Mouse (Mus musculus) neural tube, embryonic 13.5 days (tissue): ENCODE data around the gene Spsb2. TPM values are rescaled to one million over a fixed set of nuclear protein-coding genes. Genes with fewer than 3 reads are reported as not detected.

Experiments used
- ATAC-seq: fragments of 200-750 bp; cut with Nextera tagmentation; 2 replicates; pipeline ENCODE4 v1.8.0; 2017; ENCODE audit warnings: low read depth, mild to moderate bottlenecking, moderate TSS enrichment, moderate library complexity
- H3K27ac ChIP-seq: fragments of 300-500 bp; sonication (generic); replicated peaks from 2 replicates; pipeline ENCODE4 v1.5.1; 2015; ENCODE audit warnings: moderate library complexity, mild to moderate bottlenecking, inconsistent platforms
- H3K27me3 ChIP-seq: fragments of 300-500 bp; sonication (generic); 2 replicates; pipeline ENCODE4 v1.6.1; 2015; ENCODE audit warnings: mild to moderate bottlenecking, inconsistent platforms
- H3K36me3 ChIP-seq: fragments of 300-500 bp; sonication (generic); 2 replicates; pipeline ENCODE4 v1.6.1; 2015; ENCODE audit warnings: mild to moderate bottlenecking, inconsistent platforms
- H3K4me1 ChIP-seq: fragments of 300-500 bp; sonication (generic); replicated peaks from 2 replicates; pipeline ENCODE4 v1.6.1; 2015; ENCODE audit warnings: inconsistent platforms
- H3K4me2 ChIP-seq: fragments of 300-500 bp; sonication (generic); 2 replicates; pipeline ENCODE4 v1.6.1; 2015; ENCODE audit warnings: inconsistent platforms, mild to moderate bottlenecking, moderate library complexity
- H3K4me3 ChIP-seq: fragments of 300-500 bp; sonication (generic); 2 replicates; pipeline ENCODE4 v1.5.1; 2015; ENCODE audit warnings: mild to moderate bottlenecking, inconsistent platforms
- H3K9ac ChIP-seq: fragments of 300-500 bp; sonication (generic); 2 replicates; pipeline ENCODE4 v1.6.1; 2015; ENCODE audit warnings: moderate library complexity, mild to moderate bottlenecking, inconsistent platforms
- H3K9me3 ChIP-seq: fragments of 300-500 bp; sonication (generic); 2 replicates; pipeline ENCODE4 v1.6.1; 2016; ENCODE audit warnings: inconsistent platforms
- WGBS: fragments of 180-500 bp; shearing (Covaris S2); methylation state at CpG from one replicate; pipeline ENCODE4 v1.1.7; 2015; 5-methylcytosine and 5-hydroxymethylcytosine counted together
- polyA plus RNA-seq: library from polyadenylated mRNA; unstranded; fragments of >200 nt; fragmentation: Nextera tagmentation; extraction: Ambion mirVana; gene quantifications from 2 replicates; pipeline ENCODE4 v1.2.1, GENCODE M21; 2015

The Spsb2 gene
- 4.7 and 8.5 TPM in 2 replicates for polyA plus RNA-seq

DNA sequence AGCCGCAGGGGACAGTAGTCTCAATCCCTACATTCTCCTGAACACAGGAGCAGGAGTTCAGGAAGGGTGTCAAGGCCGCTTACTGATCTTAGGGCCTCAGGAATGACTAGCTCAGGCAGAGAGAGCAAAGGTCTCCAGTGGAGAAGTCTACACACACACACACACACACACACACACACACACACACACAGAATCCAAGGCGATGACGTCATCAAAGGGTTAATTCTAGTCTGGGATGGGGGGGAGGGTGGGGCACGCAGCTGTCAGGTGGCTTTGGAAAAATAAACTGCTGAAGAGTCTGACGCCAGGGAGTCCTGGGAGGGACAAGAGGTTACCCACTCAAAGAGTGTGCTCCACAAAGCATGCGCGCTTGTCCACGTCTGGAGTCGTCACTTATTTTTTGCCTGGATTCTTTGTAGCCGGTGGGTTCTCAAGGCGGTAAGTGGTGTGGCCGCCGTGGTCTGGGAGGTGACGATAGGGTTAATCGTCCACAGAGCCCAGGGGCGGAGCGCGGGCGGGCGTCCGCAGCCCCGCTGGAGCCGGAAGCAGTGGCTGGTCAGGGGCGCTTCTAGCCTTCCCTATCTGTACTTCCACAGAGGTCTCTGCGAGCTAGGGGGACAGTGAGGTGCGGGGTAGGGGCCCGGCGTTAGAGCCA is at the start of gene Spsb2:
TSS of gene Spsb2 (plus strand) at position 304 of the 655 bp plus-strand sequence.
- no peaks in the 10 kb centered on the region for H3K27me3 ChIP-seq
- peaks cover 58% of the 10 kb centered on the region for H3K4me1 ChIP-seq
- H3K9me3 ChIP-seq, result no peaks in the 10 kb centered on the region
- H3K27ac ChIP-seq, result peak within 1 kb of the TSS; percentile 78
- peak within 1 kb of the TSS; percentile 50 for H3K4me3 ChIP-seq
- peak; percentile 11 for ATAC-seq
- H3K4me2 ChIP-seq, result peak within 1 kb of the TSS; percentile 92
- H3K36me3 ChIP-seq, result peaks cover 21% of the 10 kb centered on the region
- WGBS, result 5% methylated on average over 28 of the region's 29 CpGs
- H3K9ac ChIP-seq, result peak within 1 kb of the TSS; percentile 75

DNA sequence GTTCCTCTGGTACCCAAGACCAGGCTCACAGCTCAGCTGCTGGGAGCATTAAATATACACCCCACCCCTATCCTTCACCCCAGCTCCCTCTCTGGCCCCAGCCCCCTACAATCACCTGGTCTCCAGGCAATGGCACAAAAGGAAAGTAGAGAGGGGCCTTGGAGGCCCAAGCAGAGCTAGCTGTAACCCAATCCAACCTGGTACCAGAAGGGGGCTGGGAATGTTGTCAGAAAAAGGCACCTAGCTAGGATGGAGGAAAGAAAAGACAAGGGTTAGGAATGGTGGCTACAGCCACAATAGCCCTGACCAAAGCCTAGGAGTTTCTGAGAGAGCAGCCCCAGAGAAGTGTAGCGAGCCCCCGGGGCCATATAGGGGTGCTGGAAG is 49.6 kb upstream of the Spsb2 start:
- no peak for ATAC-seq
- 54% methylated on average over 2 of the region's 2 CpGs for WGBS
- no peak overlapping the region for H3K4me3 ChIP-seq
- H3K27ac ChIP-seq, result peak overlapping the region; percentile 99
- no peaks in the 10 kb centered on the region for H3K9me3 ChIP-seq
- 0 out of 2 replicates have a peak overlapping the region, but pooled peaks have one; percentile 98 for H3K9ac ChIP-seq
- H3K27me3 ChIP-seq, result peaks cover 13% of the 10 kb centered on the region; the same call in 1 of the 2 replicates
- 0 out of 2 replicates have a peak, but pooled peaks cover 4% of the 10 kb centered on the region for H3K36me3 ChIP-seq
- peaks cover 42% of the 10 kb centered on the region for H3K4me1 ChIP-seq
- H3K4me2 ChIP-seq, result peak overlapping the region; percentile 90; the same call in 1 of the 2 replicates

DNA sequence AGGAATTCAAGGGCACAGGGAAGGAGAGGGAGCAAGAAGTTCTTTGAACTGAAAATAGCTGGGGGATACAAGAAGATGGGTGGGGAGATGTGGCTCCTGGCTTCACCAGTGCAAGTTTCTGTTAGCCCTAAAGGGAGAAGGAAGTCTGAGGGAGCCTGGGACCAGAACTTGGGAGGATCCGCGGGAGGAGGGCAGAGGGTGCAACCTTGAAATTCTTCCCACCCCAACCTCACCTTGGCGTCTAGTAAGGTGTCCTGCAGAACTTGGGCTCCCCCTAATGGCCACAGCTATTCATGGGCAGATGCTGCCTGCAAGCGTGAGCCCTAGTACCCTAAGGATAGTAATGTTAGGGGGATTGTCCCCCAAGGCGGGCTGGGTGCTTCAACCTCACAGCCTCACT is 49.2 kb upstream of the Spsb2 start:
- H3K9me3 ChIP-seq, result no peaks in the 10 kb centered on the region
- H3K9ac ChIP-seq, result 0 out of 2 replicates have a peak overlapping the region, but pooled peaks have one; percentile 98
- 3% methylated on average over 5 of the region's 5 CpGs for WGBS
- peaks cover 38% of the 10 kb centered on the region for H3K4me1 ChIP-seq
- 0 out of 2 replicates have a peak overlapping the region, but pooled peaks have one; percentile 90 for H3K4me2 ChIP-seq
- H3K4me3 ChIP-seq, result no peak overlapping the region
- no peak for ATAC-seq
- peak overlapping the region; percentile 99 for H3K27ac ChIP-seq
- 0 out of 2 replicates have a peak, but pooled peaks cover 4% of the 10 kb centered on the region for H3K36me3 ChIP-seq
- peaks cover 13% of the 10 kb centered on the region; the same call in 1 of the 2 replicates for H3K27me3 ChIP-seq

GRCm38 (mm10) chr6:124765951-124766350 is 42.5 kb upstream of the Spsb2 start:
- Histone ChIP-seq H3K4me3 (no peak overlapping the region), H3K9me3 (no peaks in the 10 kb centered on the region), H3K4me1 (peaks cover 28% of the 10 kb centered on the region), H3K27me3 (peaks cover 21% of the 10 kb centered on the region), H3K36me3 (0 out of 2 replicates have a peak, but pooled peaks cover 4% of the 10 kb centered on the region), H3K27ac (no peak overlapping the region), H3K4me2 (no peak overlapping the region), H3K9ac (no peak overlapping the region)
- WGBS, result 88% methylated on average over 7 of the region's 7 CpGs
- no peak for ATAC-seq

- Histone ChIP-seq H3K9me3 (no peaks in the 10 kb centered on the region), H3K27ac (0 out of 2 replicates have a peak overlapping the region, but pooled peaks have one; percentile 28), H3K27me3 (peaks cover 17% of the 10 kb centered on the region; the same call in 1 of the 2 replicates), H3K36me3 (0 out of 2 replicates have a peak, but pooled peaks cover 3% of the 10 kb centered on the region), H3K4me3 (peak overlapping the region; percentile 53; the same call in 1 of the 2 replicates), H3K4me1 (peaks cover 28% of the 10 kb centered on the region), H3K4me2 (peak overlapping the region; percentile 81), H3K9ac (peak overlapping the region; percentile 82; the same call in 1 of the 2 replicates)
- no peak for ATAC-seq
- WGBS, result 40% methylated on average over 4 of the region's 4 CpGs
These were observed 40.9 kb upstream of the Spsb2 start for GRCm38 (mm10) chr6:124767536-124767919.

- WGBS, result 27% methylated on average over 19 of the region's 19 CpGs
- Histone ChIP-seq H3K9me3 (no peaks in the 10 kb centered on the region), H3K9ac (peak overlapping the region; percentile 82), H3K4me2 (peak overlapping the region; percentile 81), H3K4me1 (peaks cover 28% of the 10 kb centered on the region), H3K36me3 (no peaks in the 10 kb centered on the region), H3K27me3 (peaks cover 11% of the 10 kb centered on the region; the same call in 1 of the 2 replicates), H3K27ac (0 out of 2 replicates have a peak overlapping the region, but pooled peaks have one; percentile 28), H3K4me3 (peak overlapping the region; percentile 53)
- ATAC-seq, result no peak; the same call in 1 of the 2 replicates
These were observed 40.3 kb upstream of the Spsb2 start for GRCm38 (mm10) chr6:124767920-124768703.

- Histone ChIP-seq H3K9ac (peak overlapping the region; percentile 82), H3K36me3 (no peaks in the 10 kb centered on the region), H3K4me2 (peak overlapping the region; percentile 81), H3K27me3 (peaks cover 11% of the 10 kb centered on the region; the same call in 1 of the 2 replicates), H3K4me1 (peaks cover 28% of the 10 kb centered on the region), H3K4me3 (peak overlapping the region; percentile 53), H3K27ac (peak overlapping the region; percentile 70), H3K9me3 (no peaks in the 10 kb centered on the region)
- 3% methylated on average over 9 of the region's 9 CpGs for WGBS
- no peak for ATAC-seq
These were observed 39.8 kb upstream of the Spsb2 start for GRCm38 (mm10) chr6:124768704-124769044.

DNA sequence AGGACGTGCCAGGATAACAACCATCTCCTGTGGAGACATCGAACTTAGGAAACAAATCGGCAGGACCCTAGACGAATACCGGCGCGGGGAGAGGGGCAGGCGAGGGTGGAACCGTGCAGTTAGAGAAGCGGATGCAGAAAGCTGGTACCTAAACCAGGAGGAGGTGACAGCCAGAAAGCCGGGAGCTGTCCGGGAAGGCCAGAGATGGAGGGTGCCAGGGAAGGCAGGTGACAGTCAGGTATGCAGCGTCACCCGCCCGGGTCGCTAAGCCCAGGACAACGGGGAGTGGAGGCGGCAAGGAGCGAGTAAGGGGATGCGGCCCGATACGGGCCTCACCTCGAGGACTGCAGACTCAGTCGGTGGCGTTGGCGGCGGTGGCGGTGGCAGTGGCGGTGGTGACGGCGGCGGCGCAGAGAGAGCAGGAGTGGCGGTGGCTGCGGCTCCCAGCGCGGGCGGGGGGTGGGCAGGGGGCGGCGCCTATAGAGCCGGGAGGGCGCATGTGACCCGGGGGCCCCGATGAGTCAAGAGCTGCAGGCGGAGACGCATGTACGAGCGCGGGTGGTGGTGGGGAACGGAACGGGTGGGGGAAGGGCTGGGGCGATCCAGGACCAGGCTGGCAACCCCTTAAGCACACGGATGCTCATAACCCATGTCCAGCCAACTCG is 39.2 kb upstream of the Spsb2 start, which contains the start of gene Eno2:
TSS of gene Eno2 (minus strand) at position 573 of the 665 bp plus-strand sequence.
- ATAC-seq, result peak; percentile 85
- Histone ChIP-seq H3K9me3 (no peaks in the 10 kb centered on the region), H3K9ac (peak within 1 kb of the TSS; percentile 82), H3K4me2 (peak within 1 kb of the TSS; percentile 81), H3K27me3 (peaks cover 11% of the 10 kb centered on the region; the same call in 1 of the 2 replicates), H3K4me1 (peaks cover 28% of the 10 kb centered on the region), H3K27ac (peak within 1 kb of the TSS; percentile 70), H3K36me3 (no peaks in the 10 kb centered on the region), H3K4me3 (peak within 1 kb of the TSS; percentile 53)
- under 1% methylated on average over 54 of the region's 54 CpGs for WGBS

GRCm38 (mm10) chr6:124770013-124770412 is 38.4 kb upstream of the Spsb2 start:
- peaks cover 11% of the 10 kb centered on the region; the same call in 1 of the 2 replicates for H3K27me3 ChIP-seq
- no peaks in the 10 kb centered on the region for H3K9me3 ChIP-seq
- no peaks in the 10 kb centered on the region for H3K36me3 ChIP-seq
- H3K9ac ChIP-seq, result peak overlapping the region; percentile 82
- peaks cover 28% of the 10 kb centered on the region for H3K4me1 ChIP-seq
- WGBS, result 62% methylated on average over 7 of the region's 7 CpGs
- H3K27ac ChIP-seq, result peak overlapping the region; percentile 70
- H3K4me3 ChIP-seq, result peak overlapping the region; percentile 53
- peak; percentile 16; the same call in 1 of the 2 replicates for ATAC-seq
- peak overlapping the region; percentile 81 for H3K4me2 ChIP-seq

GRCm38 (mm10) chr6:124770511-124770910 is 38.0 kb upstream of the Spsb2 start:
- Histone ChIP-seq H3K27me3 (peaks cover 11% of the 10 kb centered on the region; the same call in 1 of the 2 replicates), H3K4me1 (peaks cover 28% of the 10 kb centered on the region), H3K9ac (no peak overlapping the region), H3K4me3 (no peak overlapping the region), H3K9me3 (no peaks in the 10 kb centered on the region), H3K4me2 (no peak overlapping the region), H3K36me3 (no peaks in the 10 kb centered on the region), H3K27ac (no peak overlapping the region)
- ATAC-seq, result no peak
- WGBS, result 88% methylated on average over 15 of the region's 15 CpGs

- Histone ChIP-seq H3K27me3 (peaks cover 11% of the 10 kb centered on the region; the same call in 1 of the 2 replicates), H3K36me3 (no peaks in the 10 kb centered on the region), H3K4me2 (peak within 1 kb of the TSS; percentile 60), H3K27ac (no peak within 1 kb of the TSS), H3K4me3 (peak within 1 kb of the TSS; percentile 35), H3K9ac (peak within 1 kb of the TSS; percentile 51), H3K9me3 (no peaks in the 10 kb centered on the region), H3K4me1 (peaks cover 17% of the 10 kb centered on the region)
- 2% methylated on average over 23 of the region's 23 CpGs for WGBS
- peak; percentile 47; the same call in 1 of the 2 replicates for ATAC-seq
These were observed 29.1 kb upstream of the Spsb2 start, which contains the start of gene Lrrc23 for GRCm38 (mm10) chr6:124779222-124779983. TSS of gene Lrrc23 (minus strand) at chr6:124779727.
